Mouse (Mus musculus): Measurements from ENCODE around the gene Cd82.
A peak's percentile ranks its signal among the peaks of the same experiment; 100 is the strongest.

Cd82 gene

GRCm38 (mm10) chr2:93461869-93462714, 848 bp downstream of the Cd82 start:
- peak; percentile 100 for DNase-seq

GRCm38 (mm10) chr2:93460786-93461469, 2.0 kb downstream of the Cd82 start:
- peak; percentile 38 to 41 for DNase-seq

- no peak for DNase-seq
These were observed 3.6 kb downstream of the Cd82 start for GRCm38 (mm10) chr2:93459208-93459920.

- peak in 1 of 2 experiments; percentile 29 for DNase-seq
These were observed 4.4 kb downstream of the Cd82 start for GRCm38 (mm10) chr2:93458332-93459207.

- DNase-seq, result no peak
These were observed 5.4 kb downstream of the Cd82 start for GRCm38 (mm10) chr2:93457426-93458130.

- DNase-seq, result no peak
These were observed 6.8 kb downstream of the Cd82 start for GRCm38 (mm10) chr2:93456140-93456539.

GRCm38 (mm10) chr2:93454817-93455591, 7.9 kb downstream of the Cd82 start:
- no peak for DNase-seq

- DNase-seq, result no peak
These were observed 8.6 kb downstream of the Cd82 start for GRCm38 (mm10) chr2:93454334-93454733.

GRCm38 (mm10) chr2:93453046-93453445, 9.9 kb downstream of the Cd82 start:
- DNase-seq, result no peak

GRCm38 (mm10) chr2:93452506-93452905, 10.4 kb downstream of the Cd82 start:
- no peak for DNase-seq

GRCm38 (mm10) chr2:93452057-93452456, 10.9 kb downstream of the Cd82 start:
- DNase-seq, result no peak

GRCm38 (mm10) chr2:93451219-93451938, 11.6 kb downstream of the Cd82 start:
- DNase-seq, result no peak

- DNase-seq, result no peak
These were observed 12.2 kb downstream of the Cd82 start for GRCm38 (mm10) chr2:93450695-93451094.

- no peak for DNase-seq
These were observed 13.3 kb downstream of the Cd82 start for GRCm38 (mm10) chr2:93449657-93450056.

- DNase-seq, result no peak
These were observed 14.2 kb downstream of the Cd82 start for GRCm38 (mm10) chr2:93448774-93449173.

- DNase-seq, result no peak
These were observed 15.3 kb downstream of the Cd82 start for GRCm38 (mm10) chr2:93447500-93448249.

- no peak for DNase-seq
These were observed 16.2 kb downstream of the Cd82 start for GRCm38 (mm10) chr2:93446606-93447353.

GRCm38 (mm10) chr2:93445237-93445651, 17.7 kb downstream of the Cd82 start:
- DNase-seq, result no peak

- no peak for DNase-seq
These were observed 18.7 kb downstream of the Cd82 start for GRCm38 (mm10) chr2:93444280-93444679.

Data from B cell, adult 2 months (primary cell).